Mouse (Mus musculus) kidney, adult 18-20 months (tissue): Measurements from ENCODE around the gene P2rx7.

Source experiments
- DNase-seq: peaks from one replicate; pipeline ENCODE4 v3.0.0; 2021

P2rx7 gene

GRCm38 (mm10) chr5:122695516-122695915 lies 51.8 kb downstream of the P2rx7 start:
- DNase-seq = no peak

GRCm38 (mm10) chr5:122698041-122698700 lies 54.5 kb downstream of the P2rx7 start:
- DNase-seq = no peak

GRCm38 (mm10) chr5:122698701-122699060 lies 55.0 kb downstream of the P2rx7 start:
- DNase-seq = no peak

GRCm38 (mm10) chr5:122700109-122700836 lies 56.6 kb downstream of the P2rx7 start:
- no peak for DNase-seq

GRCm38 (mm10) chr5:122700837-122701212 lies 57.1 kb downstream of the P2rx7 start:
- DNase-seq = no peak

GRCm38 (mm10) chr5:122702156-122702555 lies 58.4 kb downstream of the P2rx7 start:
- peak; percentile 20 for DNase-seq

- DNase-seq = no peak
Observed at GRCm38 (mm10) chr5:122703574-122703973, 59.9 kb downstream of the P2rx7 start.

GRCm38 (mm10) chr5:122704571-122704970 lies 60.9 kb downstream of the P2rx7 start:
- DNase-seq = peak; percentile 37

- no peak for DNase-seq
Observed at GRCm38 (mm10) chr5:122705174-122705573, 61.5 kb downstream of the P2rx7 start.

GRCm38 (mm10) chr5:122706917-122707275 lies 63.2 kb downstream of the P2rx7 start:
- no peak for DNase-seq

GRCm38 (mm10) chr5:122707276-122708181 lies 63.8 kb downstream of the P2rx7 start, which contains the start of gene P2rx4:
TSS of gene P2rx4 (plus strand) at chr5:122707544.
- peak; percentile 88 for DNase-seq

GRCm38 (mm10) chr5:122708819-122709218 lies 65.1 kb downstream of the P2rx7 start:
- no peak for DNase-seq

GRCm38 (mm10) chr5:122715723-122716122 lies 72.0 kb downstream of the P2rx7 start:
- DNase-seq = no peak

GRCm38 (mm10) chr5:122716793-122717192 lies 73.1 kb downstream of the P2rx7 start:
- no peak for DNase-seq

- no peak for DNase-seq
Observed at GRCm38 (mm10) chr5:122718400-122718799, 74.7 kb downstream of the P2rx7 start.

GRCm38 (mm10) chr5:122719168-122719567 lies 75.5 kb downstream of the P2rx7 start:
- DNase-seq = no peak

GRCm38 (mm10) chr5:122725453-122725852 lies 81.7 kb downstream of the P2rx7 start:
- DNase-seq = no peak

GRCm38 (mm10) chr5:122726068-122726467 lies 82.4 kb downstream of the P2rx7 start:
- DNase-seq = peak; percentile 60

- no peak for DNase-seq
Observed at GRCm38 (mm10) chr5:122726595-122726994, 82.9 kb downstream of the P2rx7 start.

- no peak for DNase-seq
Observed at GRCm38 (mm10) chr5:122727096-122727495, 83.4 kb downstream of the P2rx7 start.

- DNase-seq = peak; percentile 24
Observed at GRCm38 (mm10) chr5:122730776-122731175, 87.1 kb downstream of the P2rx7 start.

- peak; percentile 78 for DNase-seq
Observed at GRCm38 (mm10) chr5:122731321-122731720, 87.6 kb downstream of the P2rx7 start.

- DNase-seq = peak; percentile 31
Observed at GRCm38 (mm10) chr5:122731991-122732673, 88.4 kb downstream of the P2rx7 start.
